Mouse (Mus musculus) heart, postnatal 0 days (tissue): ENCODE results near the gene A830031A19Rik. TPM values are rescaled to one million over a fixed set of nuclear protein-coding genes. Genes with fewer than 3 reads are reported as not detected.

ENCODE experiments used
- ATAC-seq: fragments of 200-750 bp; cut with Nextera tagmentation; 2 replicates; pipeline ENCODE4 v1.8.0; 2017; ENCODE audit warnings: low read depth, moderate number of reproducible peaks, moderate library complexity; ENCODE audit not compliant: insufficient read depth
- DNase-seq: peaks from one replicate; pipeline ENCODE4 v3.0.0-alpha.2; 2016; ENCODE audit warnings: low spot score
- H3K27ac ChIP-seq: fragments of 300-500 bp; sonication (generic); 2 replicates; pipeline ENCODE4 v1.5.1; 2014; ENCODE audit warnings: low read depth, mild to moderate bottlenecking
- H3K27me3 ChIP-seq: fragments of 300-500 bp; sonication (generic); 2 replicates; pipeline ENCODE4 v1.6.1; 2014; ENCODE audit warnings: low read length, mixed read lengths; ENCODE audit not compliant: control insufficient read depth, insufficient read depth
- H3K36me3 ChIP-seq: fragments of 300-500 bp; sonication (generic); replicated peaks from 2 replicates; pipeline ENCODE4 v1.6.1; 2014; ENCODE audit warnings: low read length, mixed read lengths; ENCODE audit not compliant: control insufficient read depth, insufficient read depth
- H3K4me1 ChIP-seq: fragments of 300-500 bp; sonication (generic); 2 replicates; pipeline ENCODE4 v1.6.1; 2014; ENCODE audit warnings: antibody characterized with exemption; ENCODE audit not compliant: control insufficient read depth, insufficient read depth
- H3K4me2 ChIP-seq: fragments of 300-500 bp; sonication (generic); 2 replicates; pipeline ENCODE4 v1.6.1; 2014; ENCODE audit warnings: low read depth, mild to moderate bottlenecking, low read length, moderate library complexity
- H3K4me3 ChIP-seq: fragments of 300-500 bp; sonication (generic); 2 replicates; pipeline ENCODE4 v1.5.1; 2014; ENCODE audit warnings: low read depth, low read length
- H3K9ac ChIP-seq: fragments of 300-500 bp; sonication (generic); replicated peaks from 2 replicates; pipeline ENCODE4 v1.6.1; 2014; ENCODE audit warnings: low read depth, low read length, mixed read lengths
- H3K9me3 ChIP-seq: fragments of 300-500 bp; sonication (generic); replicated peaks from 2 replicates; pipeline ENCODE4 v1.6.1; 2016; ENCODE audit warnings: low read length; ENCODE audit not compliant: control insufficient read depth
- CTCF ChIP-seq: IDR thresholded peaks from 2 replicates; pipeline ENCODE4 v1.5.1; 2016; ENCODE audit warnings: antibody characterized with exemption, control low read depth, low read depth
- EP300 ChIP-seq: IDR thresholded peaks from 2 replicates; pipeline ENCODE4 v1.6.1; 2016; ENCODE audit warnings: antibody characterized with exemption, low read depth
- WGBS: fragments of 180-500 bp; shearing (Covaris S2); extraction: QIAGEN DNeasy Blood & Tissue Kit; methylation state at CpG from one replicate; pipeline ENCODE4 v1.1.7; 2014; 5-methylcytosine and 5-hydroxymethylcytosine counted together
- polyA plus RNA-seq: library from polyadenylated mRNA; unstranded; fragments of >200 nt; fragmentation: Nextera tagmentation; extraction: Ambion mirVana; gene quantifications from 2 replicates; pipeline ENCODE4 v1.2.1, GENCODE M21; 2015
- total RNA-seq: library from RNA; depleted of rRNA; stranded (reverse); fragments of >200 nt; gene quantifications from 2 replicates; pipeline ENCODE4 v1.2.3, GENCODE M21; 2014; ENCODE audit warnings: low replicate concordance

A830031A19Rik gene
- total and polyA plus RNA-seq, 2 experiments from 2014 or later, result not detected

GRCm38 (mm10) chr11:24062495-24063096 lies 12.3 kb downstream of the A830031A19Rik start:
- Histone ChIP-seq H3K4me3 (no peak overlapping the region), H3K9me3 (no peaks in the 10 kb centered on the region), H3K4me1 (peaks cover 4% of the 10 kb centered on the region; the same call in 1 of the 2 replicates), H3K27ac (no peak overlapping the region), H3K4me2 (no peak overlapping the region), H3K27me3 (peaks cover 35% of the 10 kb centered on the region), H3K9ac (no peak overlapping the region), H3K36me3 (no peaks in the 10 kb centered on the region)
- 45% methylated on average over 9 of the region's 9 CpGs for WGBS
- DNase-seq (no peak), ATAC-seq (no peak)
- TF ChIP-seq EP300, result no peak
- no peak for TF ChIP-seq CTCF

- Histone ChIP-seq H3K4me1 (peaks cover 4% of the 10 kb centered on the region; the same call in 1 of the 2 replicates), H3K9ac (0 out of 2 replicates have a peak overlapping the region, but pooled peaks have one; percentile 19), H3K27ac (no peak overlapping the region), H3K27me3 (peaks cover 35% of the 10 kb centered on the region), H3K36me3 (no peaks in the 10 kb centered on the region), H3K9me3 (no peaks in the 10 kb centered on the region), H3K4me2 (peak overlapping the region; percentile 57), H3K4me3 (peak overlapping the region; percentile 33)
- TF ChIP-seq CTCF (no peak), EP300 (no peak)
- ATAC-seq (no peak), DNase-seq (no peak)
- WGBS, result 1% methylated on average over 14 of the region's 14 CpGs
These were observed 13.0 kb downstream of the A830031A19Rik start for GRCm38 (mm10) chr11:24061819-24062218.

DNA sequence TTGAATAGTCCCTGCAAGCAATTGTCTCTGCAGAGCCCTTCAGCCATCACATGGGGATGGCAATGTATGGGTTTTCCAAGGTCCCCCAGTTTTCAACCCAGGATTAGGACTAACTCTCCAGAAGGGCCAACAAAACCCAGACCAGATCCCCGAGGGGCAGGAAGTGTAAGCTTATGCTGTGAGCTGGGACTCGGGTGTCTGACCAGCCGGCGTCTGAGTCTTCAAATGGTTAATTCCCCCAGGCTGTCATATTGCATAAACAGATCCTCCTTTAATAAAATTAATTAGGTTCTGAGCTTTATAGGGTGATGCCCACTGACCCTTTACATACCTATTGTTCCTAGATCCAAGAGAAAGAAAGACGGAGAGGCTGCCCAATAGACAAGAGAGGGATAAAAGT lies 14.4 kb downstream of the A830031A19Rik start:
- peaks cover 35% of the 10 kb centered on the region for H3K27me3 ChIP-seq
- no peak for ATAC-seq
- no peaks in the 10 kb centered on the region for H3K9me3 ChIP-seq
- TF ChIP-seq EP300, result no peak
- no peak for TF ChIP-seq CTCF
- 20% methylated on average over 5 of the region's 5 CpGs for WGBS
- H3K36me3 ChIP-seq, result no peaks in the 10 kb centered on the region
- peak overlapping the region; percentile 57 for H3K4me2 ChIP-seq
- H3K27ac ChIP-seq, result no peak overlapping the region
- H3K4me1 ChIP-seq, result peaks cover 4% of the 10 kb centered on the region; the same call in 1 of the 2 replicates
- DNase-seq, result no peak
- peak overlapping the region; percentile 35 for H3K4me3 ChIP-seq
- no peak overlapping the region for H3K9ac ChIP-seq

DNA sequence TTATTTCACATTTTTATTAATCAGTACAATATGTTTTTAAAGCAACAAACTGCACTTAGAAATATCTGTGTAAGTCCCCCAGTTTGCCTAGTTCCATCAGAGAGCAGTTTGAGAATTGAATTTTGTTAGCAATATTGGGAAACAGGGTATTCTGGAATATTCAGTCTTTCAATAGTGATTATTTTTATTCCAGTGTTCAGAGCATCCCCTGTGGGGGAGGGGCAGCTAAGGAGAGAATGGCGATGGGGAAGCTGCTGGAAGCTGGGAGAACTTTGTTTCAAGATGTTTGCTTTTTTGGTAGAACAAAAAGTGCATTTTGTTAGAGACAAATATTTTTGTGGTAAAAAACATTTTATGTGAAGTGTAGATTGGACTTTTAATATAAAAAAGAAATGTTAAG lies 15.7 kb downstream of the A830031A19Rik start:
- H3K27ac ChIP-seq, result no peak overlapping the region
- ATAC-seq, result no peak
- no peak for TF ChIP-seq CTCF
- no peak for TF ChIP-seq EP300
- H3K4me3 ChIP-seq, result no peak overlapping the region
- WGBS, result 42% methylated on average over 1 of the region's 1 CpGs
- no peaks in the 10 kb centered on the region for H3K36me3 ChIP-seq
- no peak for DNase-seq
- peaks cover 4% of the 10 kb centered on the region; the same call in 1 of the 2 replicates for H3K4me1 ChIP-seq
- no peak overlapping the region for H3K9ac ChIP-seq
- peaks cover 35% of the 10 kb centered on the region for H3K27me3 ChIP-seq
- no peaks in the 10 kb centered on the region for H3K9me3 ChIP-seq
- no peak overlapping the region for H3K4me2 ChIP-seq

GRCm38 (mm10) chr11:24052882-24053281 lies 22.0 kb downstream of the A830031A19Rik start:
- DNase-seq, result no peak
- H3K4me1 ChIP-seq, result no peaks in the 10 kb centered on the region
- H3K27me3 ChIP-seq, result no peaks in the 10 kb centered on the region
- no peak overlapping the region for H3K27ac ChIP-seq
- no peak for ATAC-seq
- no peak overlapping the region for H3K4me2 ChIP-seq
- 63% methylated on average over 6 of the region's 6 CpGs for WGBS
- no peaks in the 10 kb centered on the region for H3K36me3 ChIP-seq
- TF ChIP-seq EP300, result no peak
- peak; percentile 15; the same call in 1 of the 2 replicates for TF ChIP-seq CTCF
- H3K9ac ChIP-seq, result no peak overlapping the region
- H3K4me3 ChIP-seq, result no peak overlapping the region
- H3K9me3 ChIP-seq, result no peaks in the 10 kb centered on the region
